Mouse (Mus musculus) adipocyte (in vitro differentiated cells): ENCODE measurements around the gene Nup205.

ENCODE experiments used
- DNase-seq: peaks from one replicate; pipeline ENCODE4 v3.0.0-alpha.2; 2016; ENCODE audit warnings: low spot score

Nup205 gene

GRCm38 (mm10) chr6:35288114-35288761 lies 111.0 kb downstream of the Nup205 start:
- peak; percentile 90 for DNase-seq

GRCm38 (mm10) chr6:35288920-35289319 lies 111.7 kb downstream of the Nup205 start:
- no peak for DNase-seq

DNA sequence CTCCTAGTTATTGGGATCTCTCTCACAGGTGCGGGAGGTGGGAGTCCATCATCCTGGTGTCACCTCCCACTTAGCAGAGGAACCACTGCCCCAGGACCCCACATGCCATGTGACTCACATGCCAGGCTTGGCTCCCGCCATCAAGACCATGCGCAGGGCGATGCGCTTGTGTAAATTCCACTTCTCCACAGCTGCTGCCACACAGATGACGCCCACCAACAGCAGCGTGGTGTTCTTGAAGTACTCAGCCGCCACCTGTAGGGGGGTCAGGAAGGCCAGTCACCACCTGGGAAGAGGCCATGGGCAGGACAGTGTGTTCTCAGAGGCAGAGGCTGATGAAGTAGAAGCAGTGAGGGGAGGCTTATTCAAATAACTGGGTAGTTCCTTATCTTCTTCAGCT lies 112.5 kb downstream of the Nup205 start:
- DNase-seq = no peak

DNA sequence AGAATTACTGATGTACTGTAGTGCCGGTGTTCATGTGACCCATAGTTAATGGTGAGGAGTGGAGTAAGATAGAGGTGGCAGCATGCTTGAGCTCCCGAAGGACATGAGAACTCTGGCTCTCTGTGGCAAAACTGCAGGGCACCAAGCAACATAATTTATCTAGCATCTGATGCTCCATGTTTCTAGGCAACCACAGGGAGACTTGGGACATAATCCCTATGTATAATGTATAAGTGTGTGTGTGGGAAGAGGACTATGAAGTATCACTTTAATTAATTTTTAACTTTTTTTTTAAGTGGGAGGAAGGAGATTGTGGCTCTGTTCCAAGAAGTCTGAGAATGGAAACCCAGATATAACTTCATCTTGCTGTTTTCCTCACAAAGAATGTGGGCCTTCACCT lies 117.7 kb downstream of the Nup205 start:
- no peak for DNase-seq

- peak; percentile 77 for DNase-seq
Measured at GRCm38 (mm10) chr6:35297001-35297400, 119.8 kb downstream of the Nup205 start.
